Mouse (Mus musculus): ENCODE data around the gene Olfr239.
"Not testable (repeated sequence)": the region's sequence is repeated elsewhere in the genome, so short reads cannot be mapped to it uniquely, and the experiment has no call there.

Gene Olfr239

DNA sequence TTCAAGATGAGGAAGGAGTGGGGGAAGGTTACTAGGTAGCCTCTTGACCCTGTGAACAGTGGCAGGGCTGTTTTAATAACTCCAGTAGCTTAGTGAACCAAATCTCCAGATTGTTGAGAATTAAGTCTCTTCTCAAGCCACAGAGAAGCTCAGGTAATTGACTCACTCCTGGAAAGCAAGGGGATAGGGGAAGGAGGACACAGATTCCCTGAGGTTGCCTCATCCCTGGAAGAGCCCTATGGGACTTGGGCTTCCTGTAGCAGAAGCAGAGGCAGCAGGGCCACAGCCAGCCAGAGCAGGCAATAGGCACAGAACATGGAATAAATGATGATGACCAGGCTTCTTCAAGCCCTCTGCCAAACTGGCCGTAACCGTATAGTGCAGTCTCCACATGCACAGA is at the start of gene Olfr239:
Gene Olfr239 (plus strand): TSS at position 301 of the 400 bp plus-strand sequence.
- DNase-seq (ENCODE audit: low spot score) = not testable (repeated sequence)

- not testable (repeated sequence) for DNase-seq (ENCODE audit: low spot score)
Observed at GRCm38 (mm10) chr17:33168147-33168546, 23.0 kb upstream of the Olfr239 start, which contains the start of gene Olfr55. TSS of gene Olfr55 (plus strand) at chr17:33168447.

DNA sequence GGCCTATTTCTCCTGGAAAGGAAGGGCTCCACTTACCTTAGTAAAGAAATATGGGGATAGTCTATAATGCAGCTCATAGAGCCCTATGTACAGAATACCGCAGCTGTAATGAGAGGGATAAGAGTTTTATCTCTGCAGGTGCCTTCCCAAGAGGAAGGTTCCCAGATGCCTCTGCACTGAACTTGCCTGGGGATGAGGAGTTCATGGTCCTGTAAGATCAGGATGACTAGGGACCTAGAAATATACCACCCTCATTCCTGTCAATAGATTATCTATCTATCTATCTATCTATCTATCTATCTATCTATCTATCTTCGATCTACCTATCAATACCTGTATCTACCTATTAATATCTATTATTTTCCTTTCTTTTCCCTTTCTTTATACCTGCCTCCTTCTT is 30.5 kb downstream of the Olfr239 start, which contains the start of gene Olfr1564:
Gene Olfr1564 (minus strand): TSS at position 101 of the 400 bp plus-strand sequence.
- DNase-seq (ENCODE audit: low spot score) = no peak

GRCm38 (mm10) chr17:33236646-33237045 is 45.5 kb downstream of the Olfr239 start:
- DNase-seq (ENCODE audit: low spot score) = not testable (repeated sequence)

All from ovary, postnatal 36 days (tissue).